Mouse (Mus musculus): ENCODE data around the gene Rgs16. TPM values are rescaled to one million over a fixed set of nuclear protein-coding genes. Genes with fewer than 3 reads are reported as not detected.
"Not testable (repeated sequence)": the region's sequence is repeated elsewhere in the genome, so short reads cannot be mapped to it uniquely, and the experiment has no call there.

The Rgs16 gene
- polyA plus RNA-seq, 1 experiment from 2014 or later: 22.9 TPM

DNA sequence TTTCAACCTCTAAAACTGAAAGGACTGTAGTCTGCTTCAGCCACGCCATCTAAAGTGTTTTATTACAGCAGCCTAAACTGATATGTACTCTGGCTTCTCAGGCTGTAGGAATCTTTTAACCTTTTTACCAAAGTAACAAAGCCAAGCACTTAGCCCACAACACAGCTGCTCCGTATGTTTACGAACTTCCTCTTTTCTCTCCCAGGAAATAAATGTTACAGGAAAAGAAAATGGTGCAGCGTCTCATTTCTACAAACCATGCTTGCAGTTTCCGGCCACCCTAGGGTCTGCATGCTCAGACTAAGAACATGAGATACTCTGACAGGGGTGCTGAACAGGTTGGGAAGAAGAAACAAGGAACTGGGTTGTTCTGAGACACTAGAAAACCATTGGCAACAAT is 28.3 kb downstream of the Rgs16 start:
- no peaks in the 10 kb centered on the region for H3K36me3 ChIP-seq (replicated peaks; ENCODE audit: insufficient read depth, low read length)
- no peak overlapping the region for H3K27ac ChIP-seq (ENCODE audit: low read depth)
- no peaks in the 10 kb centered on the region for H3K9me3 ChIP-seq (ENCODE audit: low read length)
- no peak overlapping the region for H3K9ac ChIP-seq (replicated peaks)
- DNase-seq: no peak
- H3K4me2 ChIP-seq (ENCODE audit: low read depth, low read length): no peak overlapping the region
- WGBS (ENCODE audit: insufficient replicate concordance): 35% methylated on average over 5 of the region's 5 CpGs
- ATAC-seq: no peak
- H3K4me3 ChIP-seq (ENCODE audit: low read depth, low read length): no peak overlapping the region
- H3K27me3 ChIP-seq (ENCODE audit: insufficient read depth, low read length): no peaks in the 10 kb centered on the region
- peaks cover 6% of the 10 kb centered on the region for H3K4me1 ChIP-seq (ENCODE audit: insufficient read depth)
- TF ChIP-seq EP300 (IDR thresholded peaks at IDR 0.05; ENCODE audit: low read depth) (no peak), CTCF (IDR thresholded peaks at IDR 0.05; ENCODE audit: low read depth) (no peak)

DNA sequence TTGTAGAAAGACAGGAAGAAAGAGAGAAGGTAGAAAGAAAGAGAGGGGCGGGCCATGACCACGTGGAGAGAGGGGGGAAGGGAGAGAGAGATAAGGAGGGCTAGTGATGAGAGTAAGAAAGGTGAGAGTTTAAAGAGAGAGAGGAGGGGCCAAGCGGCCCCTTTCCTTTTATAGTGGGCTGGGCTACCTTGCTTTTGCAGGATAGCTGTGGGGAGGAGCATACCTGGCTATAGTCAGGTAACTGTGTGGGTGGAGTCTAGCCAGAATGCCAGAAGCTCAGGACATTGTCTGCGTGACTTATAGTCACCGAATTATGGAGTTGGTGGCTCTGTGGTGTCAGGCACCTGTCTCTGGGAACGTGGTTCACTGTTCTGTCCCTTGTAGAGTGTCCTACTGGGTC is 29.4 kb downstream of the Rgs16 start:
- not testable (repeated sequence) for H3K4me1 ChIP-seq (ENCODE audit: insufficient read depth); DNase-seq; H3K4me2 ChIP-seq (ENCODE audit: low read depth, low read length); H3K9me3 ChIP-seq (ENCODE audit: low read length); H3K9ac ChIP-seq (replicated peaks); H3K4me3 ChIP-seq (ENCODE audit: low read depth, low read length); H3K27me3 ChIP-seq (ENCODE audit: insufficient read depth, low read length); ATAC-seq; H3K36me3 ChIP-seq (replicated peaks; ENCODE audit: insufficient read depth, low read length)
- H3K27ac ChIP-seq (ENCODE audit: low read depth): peak overlapping the region; percentile 19; the same call in 1 of the 2 replicates
- WGBS (ENCODE audit: insufficient replicate concordance): 69% methylated on average over 6 of the region's 6 CpGs

DNA sequence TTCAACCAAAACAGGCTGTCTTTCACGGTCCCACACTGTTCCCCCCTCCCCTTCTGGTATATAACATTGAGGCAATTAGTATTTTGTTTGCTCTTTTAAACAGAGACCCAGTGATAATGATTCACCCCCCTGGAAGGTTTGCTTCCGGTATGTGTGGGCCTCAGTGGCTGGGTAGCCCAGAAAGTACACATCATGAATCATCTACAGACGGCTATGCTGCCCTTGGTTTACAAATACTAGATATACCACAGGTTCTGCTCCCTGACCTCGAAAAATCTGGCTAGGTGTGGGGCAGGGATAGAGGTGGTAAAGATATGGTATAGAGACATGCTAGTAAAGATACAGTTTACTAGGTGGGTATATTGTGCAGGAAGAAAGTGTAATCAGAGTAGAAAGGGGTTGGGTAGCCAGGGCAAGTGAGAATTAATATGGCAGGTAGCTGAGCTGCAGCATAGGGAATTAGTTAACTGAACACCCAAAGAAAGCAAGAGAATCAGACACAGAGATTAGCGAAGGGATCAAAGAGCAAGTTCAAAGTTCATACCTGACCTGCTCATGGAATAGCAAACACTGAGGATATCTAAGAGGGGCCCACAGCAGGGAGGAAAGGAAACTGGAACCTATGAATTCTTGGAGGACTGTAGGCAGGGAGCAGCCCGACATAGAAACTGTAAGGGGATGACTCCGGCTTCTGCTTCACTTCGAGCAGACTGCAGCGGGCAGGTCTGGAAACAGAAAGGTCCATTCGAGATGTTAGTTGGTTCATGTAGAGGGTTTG is 30.0 kb downstream of the Rgs16 start:
- Histone ChIP-seq H3K27me3 (ENCODE audit: insufficient read depth, low read length) (no peaks in the 10 kb centered on the region), H3K27ac (ENCODE audit: low read depth) (peak overlapping the region; percentile 19), H3K4me1 (ENCODE audit: insufficient read depth) (peaks cover 6% of the 10 kb centered on the region), H3K9me3 (ENCODE audit: low read length) (no peaks in the 10 kb centered on the region), H3K9ac (replicated peaks) (no peak overlapping the region), H3K36me3 (replicated peaks; ENCODE audit: insufficient read depth, low read length) (no peaks in the 10 kb centered on the region), H3K4me2 (ENCODE audit: low read depth, low read length) (0 out of 2 replicates have a peak overlapping the region, but pooled peaks have one; percentile 11), H3K4me3 (ENCODE audit: low read depth, low read length) (no peak overlapping the region)
- DNase-seq (no peak), ATAC-seq (peak; percentile 79)
- WGBS (ENCODE audit: insufficient replicate concordance): 65% methylated on average over 10 of the region's 10 CpGs
- TF ChIP-seq CTCF (IDR thresholded peaks at IDR 0.05; ENCODE audit: low read depth): no peak

DNA sequence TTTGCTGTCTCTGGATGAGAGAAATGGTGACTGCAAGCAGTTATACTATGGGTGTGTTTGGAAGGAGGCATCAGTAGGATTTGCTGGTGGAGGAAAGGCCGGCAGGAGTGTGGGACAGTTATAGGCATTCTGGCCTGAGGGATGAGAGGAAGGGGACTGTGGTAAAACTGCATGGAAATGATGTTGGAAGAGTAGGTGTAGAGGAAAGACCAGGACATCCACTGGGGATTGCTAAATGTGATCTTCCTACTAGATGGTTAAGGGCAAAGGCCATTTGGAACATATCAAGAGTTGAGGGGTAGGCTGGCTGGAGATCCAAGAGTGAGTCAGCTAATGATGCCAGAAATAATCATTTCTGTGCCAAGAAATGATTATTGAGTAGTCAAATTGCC is 30.6 kb downstream of the Rgs16 start:
- Histone ChIP-seq H3K4me2 (ENCODE audit: low read depth, low read length) (0 out of 2 replicates have a peak overlapping the region, but pooled peaks have one; percentile 11), H3K9ac (replicated peaks) (no peak overlapping the region), H3K4me3 (ENCODE audit: low read depth, low read length) (no peak overlapping the region), H3K9me3 (ENCODE audit: low read length) (no peaks in the 10 kb centered on the region), H3K27ac (ENCODE audit: low read depth) (peak overlapping the region; percentile 19), H3K4me1 (ENCODE audit: insufficient read depth) (peaks cover 6% of the 10 kb centered on the region), H3K36me3 (replicated peaks; ENCODE audit: insufficient read depth, low read length) (no peaks in the 10 kb centered on the region), H3K27me3 (ENCODE audit: insufficient read depth, low read length) (no peaks in the 10 kb centered on the region)
- DNase-seq (no peak), ATAC-seq (peak; percentile 77)
- WGBS (ENCODE audit: insufficient replicate concordance): 68% methylated on average over 1 of the region's 1 CpGs
- TF ChIP-seq EP300 (IDR thresholded peaks at IDR 0.05; ENCODE audit: low read depth) (no peak), CTCF (IDR thresholded peaks at IDR 0.05; ENCODE audit: low read depth) (no peak)

DNA sequence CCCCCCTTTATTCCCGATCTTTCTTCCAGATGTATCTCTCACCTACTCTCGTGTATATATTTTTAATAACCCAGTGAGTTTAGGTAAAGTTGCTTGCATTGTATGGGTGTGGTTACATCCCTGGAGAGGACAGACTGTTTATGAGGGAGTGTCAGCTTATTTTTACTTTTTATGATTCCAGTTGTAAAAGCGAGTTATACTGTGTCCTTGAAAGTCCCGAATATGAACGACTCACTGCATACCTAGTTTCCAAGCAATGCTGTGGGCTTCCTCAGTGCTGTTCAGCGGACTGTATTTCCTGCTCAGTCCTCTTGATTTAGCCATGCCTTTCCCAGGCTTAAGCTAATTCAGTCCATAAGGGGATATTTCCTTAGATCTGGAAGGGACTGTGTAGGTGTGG is 35.0 kb downstream of the Rgs16 start:
- no peak for ATAC-seq
- H3K9me3 ChIP-seq (ENCODE audit: low read length): no peaks in the 10 kb centered on the region
- no peak for TF ChIP-seq EP300 (IDR thresholded peaks at IDR 0.05; ENCODE audit: low read depth)
- TF ChIP-seq CTCF (IDR thresholded peaks at IDR 0.05; ENCODE audit: low read depth): no peak

DNA sequence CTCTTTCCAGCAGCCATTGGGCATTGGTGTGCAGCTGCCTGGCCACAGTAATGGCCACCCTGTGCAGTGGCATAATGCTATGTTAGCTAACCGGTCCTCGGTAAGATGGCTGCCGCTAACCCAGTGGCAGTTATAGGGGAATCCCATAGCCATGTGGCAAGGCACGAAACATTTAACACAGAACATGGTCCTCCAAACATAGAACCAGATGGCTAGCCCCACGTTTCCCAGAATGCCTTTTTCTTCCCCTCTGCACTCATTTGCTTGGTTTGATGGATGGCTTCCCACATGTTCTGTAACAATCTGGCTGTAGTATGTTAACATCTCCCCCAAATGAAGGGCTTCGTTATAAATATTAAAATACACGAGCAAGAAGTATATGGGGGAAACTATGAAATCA is 36.1 kb downstream of the Rgs16 start:
- no peak overlapping the region for H3K9ac ChIP-seq (replicated peaks)
- ATAC-seq: no peak
- no peak for DNase-seq
- no peak overlapping the region for H3K27ac ChIP-seq (ENCODE audit: low read depth)
- H3K9me3 ChIP-seq (ENCODE audit: low read length): no peaks in the 10 kb centered on the region
- WGBS (ENCODE audit: insufficient replicate concordance): 76% methylated on average over 7 of the region's 7 CpGs
- TF ChIP-seq EP300 (IDR thresholded peaks at IDR 0.05; ENCODE audit: low read depth) (no peak), CTCF (IDR thresholded peaks at IDR 0.05; ENCODE audit: low read depth) (no peak)
- H3K4me1 ChIP-seq (ENCODE audit: insufficient read depth): no peaks in the 10 kb centered on the region
- H3K27me3 ChIP-seq (ENCODE audit: insufficient read depth, low read length): no peaks in the 10 kb centered on the region
- H3K4me2 ChIP-seq (ENCODE audit: low read depth, low read length): no peak overlapping the region
- H3K4me3 ChIP-seq (ENCODE audit: low read depth, low read length): no peak overlapping the region
- H3K36me3 ChIP-seq (replicated peaks; ENCODE audit: insufficient read depth, low read length): no peaks in the 10 kb centered on the region

More for the DNA sequence above, 35.0 kb downstream of the Rgs16 start:
- DNase-seq: no peak
- H3K27me3 ChIP-seq (ENCODE audit: insufficient read depth, low read length): no peaks in the 10 kb centered on the region
- no peak overlapping the region for H3K9ac ChIP-seq (replicated peaks)
- H3K4me1 ChIP-seq (ENCODE audit: insufficient read depth): no peaks in the 10 kb centered on the region
- no peak overlapping the region for H3K4me3 ChIP-seq (ENCODE audit: low read depth, low read length)
- no peaks in the 10 kb centered on the region for H3K36me3 ChIP-seq (replicated peaks; ENCODE audit: insufficient read depth, low read length)
- H3K27ac ChIP-seq (ENCODE audit: low read depth): no peak overlapping the region
- H3K4me2 ChIP-seq (ENCODE audit: low read depth, low read length): no peak overlapping the region
- WGBS (ENCODE audit: insufficient replicate concordance): 76% methylated on average over 6 of the region's 6 CpGs
